Mouse (Mus musculus) urinary bladder, adult 2 months (tissue): ENCODE results near the gene Efcab11. TPM values are rescaled to one million over a fixed set of nuclear protein-coding genes. Genes with fewer than 3 reads are reported as not detected.

Experiments
- DNase-seq: peaks from one replicate; pipeline ENCODE4 v3.0.0; 2022; ENCODE audit warnings: low spot score
- polyA plus RNA-seq: library from polyadenylated mRNA; depleted of rRNA; stranded (reverse); fragments of >200 nt; gene quantifications from 2 replicates; pipeline ENCODE4 v1.2.3, GENCODE M21; 2012; rRNA removed

Gene Efcab11
- 0.28 and 0.62 TPM in 2 replicates for polyA plus RNA-seq

DNA sequence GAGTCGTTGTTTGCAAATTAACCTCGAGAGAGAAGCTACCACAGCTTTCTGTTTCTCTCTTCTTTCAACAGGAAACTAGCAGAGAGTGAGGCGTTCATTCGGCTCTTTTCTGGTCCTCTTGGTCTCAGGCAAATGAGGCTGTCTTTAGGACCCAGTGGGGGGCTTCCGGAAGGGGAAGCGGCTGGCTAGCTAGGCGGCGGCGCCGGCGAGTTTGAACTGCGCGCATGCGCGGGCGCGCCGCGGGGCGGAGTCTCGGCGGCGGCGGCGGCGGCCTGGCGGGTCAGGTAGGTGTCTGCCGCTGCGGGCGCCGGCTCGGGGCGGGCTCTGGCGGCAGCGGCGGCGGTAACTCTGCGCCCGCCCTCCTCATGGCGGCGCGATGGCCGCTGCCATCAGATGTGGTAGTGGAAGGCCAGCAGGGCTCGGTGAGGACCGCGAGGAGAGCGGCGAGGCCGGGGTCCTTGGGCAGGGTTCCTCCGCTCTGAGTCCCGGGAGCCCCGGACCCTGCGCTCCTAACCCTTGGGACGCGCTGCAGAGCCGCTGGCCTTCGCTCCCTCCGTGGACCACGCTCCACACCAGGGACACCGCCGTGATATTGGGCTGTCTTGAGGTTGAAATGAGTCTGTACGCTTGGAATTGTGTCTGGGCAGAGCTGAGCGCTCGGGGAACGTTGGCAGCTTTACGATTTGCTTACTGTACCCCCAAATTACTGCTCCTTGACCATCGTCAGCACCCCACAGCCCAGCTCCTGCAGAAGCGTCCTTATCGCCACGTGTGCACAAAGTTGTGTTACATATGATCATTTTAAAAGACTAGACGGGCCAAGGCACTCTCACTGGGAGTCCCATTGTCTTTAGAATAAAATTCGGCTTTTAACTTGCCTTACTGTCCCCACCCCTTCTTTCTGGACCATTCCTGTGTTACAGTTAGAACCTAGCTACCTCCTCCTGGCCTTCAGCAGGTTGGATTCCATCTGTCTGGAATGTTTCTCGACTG lies at the start of gene Efcab11, which contains the start of gene Tdp1:
Efcab11 (minus strand) TSS at position 171 of the 993 bp plus-strand sequence.
Tdp1 (plus strand) TSS at position 249 of the 993 bp plus-strand sequence.
- DNase-seq = peak; percentile 84

GRCm38 (mm10) chr12:99933630-99934029 lies 49.4 kb upstream of the Efcab11 start:
- no peak for DNase-seq

GRCm38 (mm10) chr12:99932245-99932644 lies 48.0 kb upstream of the Efcab11 start:
- no peak for DNase-seq

GRCm38 (mm10) chr12:99929160-99929559 lies 44.9 kb upstream of the Efcab11 start:
- DNase-seq = no peak

GRCm38 (mm10) chr12:99928311-99928710 lies 44.1 kb upstream of the Efcab11 start:
- no peak for DNase-seq

DNA sequence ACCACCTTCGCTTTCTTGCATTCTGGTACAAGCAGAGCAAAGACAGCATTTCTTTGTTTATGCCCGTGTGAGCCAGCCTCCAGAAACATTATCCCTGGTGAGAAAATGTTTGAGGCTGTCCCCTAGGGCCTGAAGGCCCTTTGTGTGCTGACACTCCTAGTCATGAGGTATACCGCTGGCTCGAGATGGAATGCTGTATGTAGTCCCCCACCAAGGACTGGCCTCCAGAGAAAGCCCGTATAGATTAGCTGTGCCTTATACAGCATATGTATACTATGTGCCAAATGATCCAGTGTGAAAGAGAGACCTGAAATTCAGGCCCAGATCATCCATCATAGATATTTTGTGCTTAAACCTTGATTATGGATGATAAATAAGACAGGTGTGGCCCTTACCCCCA lies 39.5 kb upstream of the Efcab11 start:
- no peak for DNase-seq

- DNase-seq = no peak
These were observed 38.9 kb upstream of the Efcab11 start for GRCm38 (mm10) chr12:99923131-99923606.

GRCm38 (mm10) chr12:99921045-99921444 lies 36.8 kb upstream of the Efcab11 start:
- no peak for DNase-seq

DNA sequence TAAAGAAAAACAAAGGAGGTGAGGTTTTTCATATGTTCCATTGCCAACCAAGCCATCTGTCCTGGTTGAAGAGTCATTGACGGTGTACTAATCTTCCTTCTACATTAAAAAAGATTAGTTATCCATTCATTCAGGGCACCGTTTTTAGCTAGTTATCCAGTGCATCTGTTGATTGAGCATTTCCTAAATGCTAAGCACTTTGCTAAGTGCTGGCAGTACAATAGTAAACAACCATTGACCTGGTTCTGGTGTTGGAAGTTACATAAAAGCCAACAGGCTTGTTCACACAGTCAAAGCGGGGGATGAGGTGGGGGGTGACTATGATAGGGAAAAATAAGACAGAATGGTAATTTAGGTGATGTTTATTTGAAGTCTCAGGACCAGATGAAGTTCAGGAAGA lies 35.4 kb upstream of the Efcab11 start:
- no peak for DNase-seq

GRCm38 (mm10) chr12:99917800-99918427 lies 33.7 kb upstream of the Efcab11 start:
- DNase-seq = no peak

- DNase-seq = no peak
These were observed 27.2 kb upstream of the Efcab11 start for GRCm38 (mm10) chr12:99911466-99911865.

- DNase-seq = no peak
These were observed 20.3 kb upstream of the Efcab11 start for GRCm38 (mm10) chr12:99904537-99904936.

DNA sequence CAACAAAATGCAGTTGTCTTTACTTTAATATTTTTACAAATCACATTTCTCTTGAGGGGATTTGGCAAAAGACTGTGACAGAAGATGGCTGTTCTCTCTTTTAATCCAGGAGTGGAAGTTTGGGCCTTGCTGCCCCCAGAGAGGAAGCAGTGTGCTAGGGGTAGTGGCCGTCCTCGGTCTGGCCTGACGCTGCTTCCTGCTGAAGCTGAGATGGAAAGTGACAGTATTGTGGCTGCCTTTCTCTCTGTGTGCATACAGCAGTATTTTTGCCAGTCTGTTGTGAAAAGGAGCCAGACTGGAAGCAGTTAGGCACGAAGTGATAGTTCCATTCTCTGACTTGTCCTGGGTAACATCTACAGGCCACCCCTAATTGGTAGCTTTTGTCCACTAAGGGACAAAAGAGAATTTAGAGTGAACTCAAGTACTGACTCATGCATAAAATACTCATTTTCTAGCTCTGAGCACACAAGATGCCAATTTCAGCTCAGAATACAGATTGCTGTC lies 18.7 kb upstream of the Efcab11 start:
- DNase-seq = no peak

GRCm38 (mm10) chr12:99901973-99902866 lies 18.0 kb upstream of the Efcab11 start:
- DNase-seq = no peak

DNA sequence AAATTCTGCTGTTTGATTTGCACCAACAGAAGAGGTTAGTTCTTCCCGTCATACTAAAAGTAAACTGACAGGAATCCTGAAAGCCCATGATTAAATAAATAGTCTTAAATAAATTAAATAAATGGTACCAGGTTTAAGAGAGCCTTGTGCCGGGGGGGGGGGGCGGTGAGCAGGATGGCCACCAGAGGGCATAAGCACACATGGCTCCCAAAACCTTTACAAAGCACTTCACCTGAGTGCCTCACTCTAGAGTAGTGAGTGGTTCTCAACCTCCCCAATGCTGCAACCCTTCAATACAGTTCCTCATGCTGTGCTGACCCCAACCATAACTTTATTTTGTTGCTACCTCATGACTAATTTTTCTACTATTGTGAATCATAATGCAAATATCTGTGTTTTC lies 15.8 kb upstream of the Efcab11 start:
- DNase-seq = no peak

DNA sequence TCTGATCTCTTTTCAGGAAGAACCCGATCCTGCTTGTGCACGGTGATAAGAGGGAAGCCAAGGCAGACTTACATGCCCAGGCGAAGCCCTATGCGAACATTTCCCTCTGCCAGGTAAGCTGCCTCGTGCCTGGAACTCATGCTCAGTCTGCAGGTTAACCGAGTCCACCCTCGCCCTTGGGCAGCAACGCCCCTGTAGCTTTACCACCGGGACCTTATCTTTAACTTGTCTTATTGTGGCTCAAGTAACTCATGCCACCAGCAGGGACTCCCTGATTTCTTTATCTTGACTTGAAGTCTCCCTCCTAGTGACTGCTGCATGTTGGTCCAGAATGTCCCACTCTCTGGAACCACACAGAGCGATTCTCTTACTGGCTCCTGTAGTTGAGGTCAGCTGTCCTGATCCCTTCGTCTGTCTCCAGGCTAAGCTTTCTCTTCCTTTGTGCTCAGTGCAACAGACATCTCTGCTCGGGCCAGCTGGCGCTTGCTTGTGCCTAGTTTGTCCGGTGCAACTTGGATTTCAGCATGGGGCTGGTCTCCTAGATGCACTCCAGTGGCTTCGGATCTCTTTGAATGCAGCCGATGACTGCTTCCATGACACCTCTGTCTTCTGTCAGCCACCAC lies 14.1 kb upstream of the Efcab11 start:
- no peak for DNase-seq

- no peak for DNase-seq
These were observed 13.6 kb upstream of the Efcab11 start for GRCm38 (mm10) chr12:99897846-99898245.

DNA sequence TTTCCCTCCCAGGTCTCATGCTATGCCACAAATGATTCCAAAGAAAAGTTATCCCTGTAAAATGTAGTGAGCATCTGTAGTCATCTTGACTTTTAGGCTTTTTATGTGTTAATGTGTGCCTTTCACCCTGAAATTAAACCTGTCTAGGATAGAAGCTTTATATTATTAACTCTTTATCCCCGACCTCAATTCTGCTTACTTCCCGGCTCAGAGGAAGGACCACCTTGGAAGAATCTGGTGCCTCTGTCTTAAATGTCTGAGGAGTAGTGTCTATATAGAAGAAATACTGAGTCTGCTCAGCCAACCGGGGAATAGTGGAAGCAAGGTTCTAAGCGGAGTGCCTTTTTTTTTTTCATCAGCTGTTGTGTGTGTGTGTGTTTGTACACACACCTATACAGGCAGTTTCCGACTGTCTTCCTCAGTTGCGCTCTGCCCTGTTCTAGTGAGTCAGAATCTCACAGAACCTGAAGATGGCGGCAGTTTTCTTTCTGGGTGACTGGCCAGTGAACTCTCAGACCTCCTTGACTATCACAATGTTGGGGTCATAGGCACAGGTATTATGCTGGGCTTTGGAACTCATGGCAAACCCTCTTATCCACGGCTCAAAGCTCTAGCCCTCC lies 1.2 kb upstream of the Efcab11 start:
- no peak for DNase-seq

GRCm38 (mm10) chr12:99883713-99884105 lies 530 bp downstream of the Efcab11 start:
- DNase-seq = no peak

DNA sequence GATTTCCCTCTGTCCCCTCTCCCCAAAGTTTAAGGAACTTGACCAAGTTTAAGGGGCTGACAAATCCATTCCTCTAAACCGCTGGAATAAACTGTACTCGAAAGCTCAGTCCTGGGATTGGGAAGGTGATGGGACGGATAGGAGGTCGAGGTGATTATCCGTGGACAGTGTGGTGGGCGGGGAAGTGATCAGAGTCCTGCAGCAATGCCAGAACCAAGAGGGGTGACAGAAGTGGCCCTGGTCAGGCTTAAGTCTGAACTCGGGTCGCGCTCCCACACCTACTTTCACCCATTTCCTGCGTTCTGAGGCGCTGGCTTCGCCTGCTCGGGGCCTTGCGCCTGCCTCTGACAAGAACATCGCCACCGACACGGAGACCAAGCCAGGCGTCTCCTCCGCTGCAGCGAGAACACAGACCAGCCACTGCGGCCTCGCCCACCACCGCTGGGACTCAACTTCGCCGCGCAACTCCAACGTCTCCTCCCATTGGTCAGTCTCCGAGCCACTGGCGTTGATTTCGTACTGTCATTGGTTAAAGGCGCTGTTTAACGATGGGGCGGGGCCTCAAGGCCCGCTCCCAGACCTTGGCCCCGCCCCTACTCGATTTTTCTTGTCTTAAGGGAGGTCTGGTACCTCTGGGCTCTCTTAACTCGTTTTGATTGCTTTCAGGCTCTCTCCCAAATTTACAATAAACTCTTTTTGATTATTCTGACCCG lies 1.1 kb downstream of the Efcab11 start:
- DNase-seq = peak; percentile 58
